Mouse (Mus musculus) macrophage (primary cell): Measurements from ENCODE around the gene Nek8. TPM values are rescaled to one million over a fixed set of nuclear protein-coding genes. Genes with fewer than 3 reads are reported as not detected.
A peak's percentile ranks its signal among the peaks of the same experiment; 100 is the strongest.

Experiments
- H3K27ac ChIP-seq: fragments of 350-480 bp; formaldehyde crosslinking; 2 replicates; pipeline ENCODE4 v1.9.0; 2021
- H3K36me3 ChIP-seq: fragments of 350-480 bp; formaldehyde crosslinking; 2 replicates; pipeline ENCODE4 v1.9.0; 2021; ENCODE audit errors: inconsistent target
- H3K4me3 ChIP-seq: fragments of 350-480 bp; formaldehyde crosslinking; 2 replicates; pipeline ENCODE4 v1.9.0; 2021; ENCODE audit errors: inconsistent target
- H3K79me2 ChIP-seq: fragments of 350-480 bp; formaldehyde crosslinking; 2 replicates; pipeline ENCODE4 v1.9.0; 2021; ENCODE audit errors: inconsistent target
- WGBS: methylation state at CpG from one replicate; pipeline ENCODE4 v1.1.7; 2026; ENCODE audit warnings: inconsistent platforms; ENCODE audit not compliant: missing documents; 5-methylcytosine and 5-hydroxymethylcytosine counted together
- polyA plus RNA-seq: library from polyadenylated mRNA; stranded (reverse); fragments of 250-400 nt; gene quantifications from 3 replicates; pipeline ENCODE4 v1.2.4, GENCODE M21; 2018; ENCODE audit warnings: inconsistent platforms
- total RNA-seq, 78 experiments: library from RNA; depleted of rRNA; stranded (reverse); fragments of 250-400 nt; gene quantifications; 1 replicate in 9 of 78; 2 replicates in 24 of 78; 3 replicates in 43 of 78; 4 replicates in 2 of 78; pipeline ENCODE4 v1.2.4; 2018; ENCODE audit warnings: inconsistent platforms in 56 of 78

Gene Nek8
- 1 to 10 TPM; 1.5 to 9.9 (median 3.2) TPM for total RNA-seq (2018; cell fraction: chromatin; rRNA removed)
- 1 to 10 TPM in 12 of 26 experiments, under 1 TPM in 14; 0.55 to 1.6 (median 0.95) TPM for total RNA-seq (2018; cell fraction: cytosol; rRNA removed)
- 1 to 10 TPM in 24 of 26 experiments, under 1 TPM in 2; 0.47 to 9.1 (median 2.0) TPM for total RNA-seq (2018; cell fraction: nucleus; rRNA removed)
- polyA plus RNA-seq = 0.89 to 2.2 TPM (median 1.7 TPM) in 3 replicates

DNA sequence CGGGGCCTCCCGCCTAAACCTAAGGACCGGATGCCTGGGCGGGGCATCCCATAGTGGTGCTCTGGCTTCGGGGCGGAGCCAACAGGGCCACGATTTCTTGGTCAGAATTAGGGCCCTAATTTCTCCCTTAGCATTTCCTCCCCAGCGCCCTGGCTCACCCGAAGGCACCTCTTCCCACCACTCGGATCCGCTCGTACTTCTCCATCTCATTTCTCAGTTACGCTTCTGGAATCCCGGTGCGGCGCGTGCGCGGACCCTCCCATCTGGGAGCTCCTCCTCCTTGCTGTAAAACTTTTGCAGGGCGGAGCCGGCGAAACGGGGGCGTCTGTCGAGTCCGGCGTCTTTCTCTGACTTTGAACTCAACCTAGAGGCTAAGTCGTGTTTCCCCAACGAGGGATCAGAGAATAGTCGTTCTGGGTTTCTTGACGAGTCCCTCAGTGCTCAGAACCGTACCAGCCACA is at the start of gene Nek8, which contains the start of gene Tlcd1:
Nek8 (minus strand) TSS at position 274 of the 461 bp plus-strand sequence.
Tlcd1 (plus strand) TSS at position 310 of the 461 bp plus-strand sequence.
- Histone ChIP-seq H3K27ac (peak within 1 kb of the TSS; percentile 77), H3K36me3 (peaks cover 11% of the 10 kb centered on the region; the same call in 1 of the 2 replicates), H3K79me2 (peaks cover 4% of the 10 kb centered on the region), H3K4me3 (peak within 1 kb of the TSS; percentile 69)
- 0% methylated on average over 32 of the region's 32 CpGs for WGBS

DNA sequence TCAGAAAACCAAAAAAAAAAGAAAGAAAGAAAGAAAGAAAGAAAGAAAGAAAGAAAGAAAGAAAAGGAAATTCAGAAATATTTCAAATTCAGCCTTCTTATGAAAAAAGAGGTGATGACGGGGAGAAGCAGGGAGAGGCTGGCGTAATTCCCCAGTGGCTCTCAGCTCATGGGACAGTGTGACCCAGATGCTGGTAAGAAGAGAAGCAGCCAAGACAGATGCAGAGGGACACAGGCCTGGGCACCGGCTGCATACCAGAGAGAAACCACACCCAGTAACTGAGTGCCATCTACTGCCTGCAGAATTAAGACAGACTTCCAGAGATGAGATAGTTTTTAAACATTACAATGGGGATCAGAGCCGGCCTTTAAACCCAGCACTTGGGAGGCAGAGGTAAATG is 47.1 kb upstream of the Nek8 start:
- no peak overlapping the region for H3K27ac ChIP-seq
- H3K36me3 ChIP-seq = peaks cover 99% of the 10 kb centered on the region
- 94% methylated on average over 2 of the region's 4 CpGs for WGBS
- no peaks in the 10 kb centered on the region for H3K79me2 ChIP-seq
- H3K4me3 ChIP-seq = no peak overlapping the region

DNA sequence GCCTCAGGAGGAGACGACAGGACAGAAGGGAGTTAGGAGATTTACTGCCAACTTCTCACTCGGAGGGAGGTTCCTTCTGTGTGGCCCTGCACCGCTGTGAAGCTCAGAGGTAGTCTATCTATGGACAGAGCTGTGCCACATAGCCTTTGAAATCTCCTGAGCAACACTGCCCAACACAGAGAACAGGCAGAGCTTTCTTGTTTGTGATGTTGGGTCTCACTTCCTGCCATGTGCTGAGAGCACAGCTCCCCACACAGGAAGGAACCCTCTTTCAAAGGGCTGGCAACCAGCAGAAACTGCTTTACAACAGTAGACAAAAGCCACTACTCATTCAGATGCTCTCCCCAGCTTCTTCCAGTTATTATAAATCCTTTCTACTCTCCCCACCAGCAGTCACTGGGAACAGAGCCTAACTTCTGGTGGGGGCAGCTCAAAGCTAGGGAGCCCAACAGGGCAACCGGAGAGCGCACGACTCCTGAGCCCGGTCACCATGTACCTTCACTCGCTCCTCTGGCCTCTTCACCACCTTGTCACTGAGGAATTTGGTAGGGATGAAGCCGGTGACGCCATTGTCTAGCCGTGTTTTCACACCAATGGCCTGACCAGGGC is 39.3 kb upstream of the Nek8 start:
- no peaks in the 10 kb centered on the region for H3K79me2 ChIP-seq

DNA sequence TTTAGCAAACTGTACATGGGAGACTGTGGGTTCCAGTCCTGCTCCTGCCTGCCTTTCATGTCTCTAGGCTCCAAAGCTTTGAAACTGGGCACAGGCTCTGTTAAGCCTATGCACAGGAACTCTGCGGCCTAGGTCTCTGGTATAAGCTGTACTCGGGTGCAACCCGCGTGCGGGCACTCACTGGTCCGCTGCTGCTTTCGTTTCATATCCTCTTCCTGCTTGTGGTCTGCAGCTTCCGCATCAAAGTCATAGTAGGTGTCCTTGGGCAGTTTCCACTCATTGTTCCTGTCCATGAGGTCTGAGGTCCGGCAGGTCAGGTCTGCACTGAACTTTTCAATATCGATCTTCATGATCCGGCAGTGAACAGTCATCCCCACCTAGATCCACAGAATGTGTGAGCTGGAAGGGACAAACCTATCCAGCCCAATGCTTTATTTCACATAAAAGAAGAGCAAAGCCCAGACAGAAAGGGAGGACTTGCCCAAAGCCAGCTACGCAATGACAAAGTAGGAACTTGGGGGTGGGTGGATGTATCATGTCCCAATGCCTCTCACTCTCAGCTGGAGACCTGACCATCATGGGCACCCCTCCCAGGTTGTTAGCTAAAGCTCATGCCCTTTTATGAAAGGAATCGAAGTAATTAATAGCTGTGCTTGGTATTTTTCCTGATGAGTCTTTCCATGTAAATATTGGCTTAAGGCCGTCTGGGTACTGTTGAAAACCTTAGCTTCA is 36.8 kb upstream of the Nek8 start:
- Histone ChIP-seq H3K27ac (peak overlapping the region; percentile 41), H3K36me3 (peaks cover 76% of the 10 kb centered on the region), H3K4me3 (no peak overlapping the region), H3K79me2 (no peaks in the 10 kb centered on the region)
- 24% methylated on average over 14 of the region's 14 CpGs for WGBS

More for the DNA sequence above, 39.3 kb upstream of the Nek8 start:
- no peak overlapping the region for H3K4me3 ChIP-seq
- no peak overlapping the region for H3K27ac ChIP-seq
- H3K36me3 ChIP-seq = peaks cover 80% of the 10 kb centered on the region
- 81% methylated on average over 11 of the region's 11 CpGs for WGBS

DNA sequence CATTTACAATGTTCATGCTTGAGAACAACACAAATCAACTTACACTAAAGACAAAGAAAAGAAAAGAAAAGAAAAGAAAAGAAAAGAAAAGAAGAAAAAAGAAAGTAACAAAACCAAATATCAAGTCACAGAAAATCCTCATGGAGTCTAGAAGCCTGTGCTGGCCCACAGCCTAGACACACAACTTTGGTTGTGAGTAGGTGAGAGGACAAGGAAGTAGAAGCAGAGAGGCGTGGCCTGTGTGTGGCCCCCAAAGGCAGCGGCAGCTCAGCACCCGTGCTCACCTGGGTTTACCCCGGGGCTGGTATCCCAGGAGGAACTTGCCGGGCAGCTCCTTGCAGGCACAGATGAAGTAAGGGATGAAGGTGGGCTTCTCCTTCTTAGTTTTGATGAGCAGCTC is 35.0 kb upstream of the Nek8 start:
- Histone ChIP-seq H3K4me3 (no peak overlapping the region), H3K36me3 (peaks cover 77% of the 10 kb centered on the region), H3K79me2 (no peaks in the 10 kb centered on the region), H3K27ac (no peak overlapping the region)
- 96% methylated on average over 5 of the region's 5 CpGs for WGBS

DNA sequence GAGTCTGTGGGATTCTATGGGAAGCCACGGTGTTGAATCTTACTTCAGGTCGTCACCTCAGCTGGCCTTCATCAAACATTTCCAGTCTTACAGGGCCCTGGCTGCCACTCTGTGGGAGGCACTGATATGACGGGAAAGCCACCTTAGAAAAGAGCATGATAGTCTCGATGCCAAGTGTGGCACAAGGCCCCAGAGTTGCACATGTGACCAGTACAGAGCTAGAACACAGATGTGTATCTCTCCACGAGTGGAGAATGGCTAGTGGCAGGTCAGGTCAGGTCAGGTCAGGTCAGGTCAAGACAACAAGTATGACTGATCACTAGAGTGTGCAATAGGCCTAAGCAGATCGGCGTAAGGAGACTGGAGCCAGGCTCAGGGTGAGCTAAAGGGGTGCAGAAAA is 34.1 kb upstream of the Nek8 start:
- H3K79me2 ChIP-seq = no peaks in the 10 kb centered on the region
- WGBS = 93% methylated on average over 7 of the region's 7 CpGs

DNA sequence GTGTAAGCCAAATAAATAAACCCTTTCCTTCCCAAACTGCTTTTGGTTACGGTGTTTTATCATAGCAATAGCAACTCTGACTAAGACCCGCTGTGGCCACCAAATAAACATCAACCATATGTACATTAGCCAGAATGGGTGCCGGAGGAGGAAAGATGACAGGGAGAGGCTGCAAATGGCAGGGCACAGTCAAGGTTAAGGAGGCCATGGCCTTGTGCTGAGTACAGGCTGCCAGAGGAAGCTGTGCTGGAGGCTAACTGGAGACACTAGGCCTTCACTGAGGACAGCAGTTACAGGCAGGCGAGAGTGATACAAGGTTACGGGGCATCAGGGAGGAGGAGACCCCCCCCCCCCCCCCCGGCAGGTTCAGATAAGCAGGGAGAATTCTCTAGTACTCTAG is 33.4 kb upstream of the Nek8 start:
- H3K4me3 ChIP-seq = no peak overlapping the region
- 98% methylated on average over 6 of the region's 6 CpGs for WGBS
- H3K79me2 ChIP-seq = no peaks in the 10 kb centered on the region
- peaks cover 79% of the 10 kb centered on the region for H3K36me3 ChIP-seq
- no peak overlapping the region for H3K27ac ChIP-seq

More for the DNA sequence above, 34.1 kb upstream of the Nek8 start:
- no peak overlapping the region for H3K27ac ChIP-seq
- H3K4me3 ChIP-seq = no peak overlapping the region
- H3K36me3 ChIP-seq = peaks cover 77% of the 10 kb centered on the region

DNA sequence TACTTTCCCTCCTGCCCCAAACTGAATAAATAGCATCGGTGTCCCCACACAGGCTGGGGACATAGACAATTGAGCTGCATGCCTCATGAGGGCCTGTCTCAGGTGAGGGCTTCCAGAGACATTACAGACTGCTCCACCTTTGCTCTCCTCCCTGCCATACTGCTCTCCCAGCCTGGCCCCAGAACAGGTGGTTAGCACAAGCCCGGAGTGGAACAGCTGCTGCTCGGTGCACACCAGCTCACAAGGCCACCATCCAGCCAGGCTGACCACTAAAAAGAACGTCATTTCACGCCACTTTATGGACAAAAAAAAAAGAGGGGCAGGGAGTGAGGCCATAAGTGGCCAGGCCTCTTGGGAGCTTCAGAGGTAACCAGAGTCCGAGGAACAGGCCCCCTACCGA is 30.7 kb upstream of the Nek8 start:
- H3K27ac ChIP-seq = no peak overlapping the region
- H3K36me3 ChIP-seq = peaks cover 74% of the 10 kb centered on the region
- 95% methylated on average over 6 of the region's 7 CpGs for WGBS
- no peak overlapping the region for H3K4me3 ChIP-seq
- no peaks in the 10 kb centered on the region for H3K79me2 ChIP-seq

DNA sequence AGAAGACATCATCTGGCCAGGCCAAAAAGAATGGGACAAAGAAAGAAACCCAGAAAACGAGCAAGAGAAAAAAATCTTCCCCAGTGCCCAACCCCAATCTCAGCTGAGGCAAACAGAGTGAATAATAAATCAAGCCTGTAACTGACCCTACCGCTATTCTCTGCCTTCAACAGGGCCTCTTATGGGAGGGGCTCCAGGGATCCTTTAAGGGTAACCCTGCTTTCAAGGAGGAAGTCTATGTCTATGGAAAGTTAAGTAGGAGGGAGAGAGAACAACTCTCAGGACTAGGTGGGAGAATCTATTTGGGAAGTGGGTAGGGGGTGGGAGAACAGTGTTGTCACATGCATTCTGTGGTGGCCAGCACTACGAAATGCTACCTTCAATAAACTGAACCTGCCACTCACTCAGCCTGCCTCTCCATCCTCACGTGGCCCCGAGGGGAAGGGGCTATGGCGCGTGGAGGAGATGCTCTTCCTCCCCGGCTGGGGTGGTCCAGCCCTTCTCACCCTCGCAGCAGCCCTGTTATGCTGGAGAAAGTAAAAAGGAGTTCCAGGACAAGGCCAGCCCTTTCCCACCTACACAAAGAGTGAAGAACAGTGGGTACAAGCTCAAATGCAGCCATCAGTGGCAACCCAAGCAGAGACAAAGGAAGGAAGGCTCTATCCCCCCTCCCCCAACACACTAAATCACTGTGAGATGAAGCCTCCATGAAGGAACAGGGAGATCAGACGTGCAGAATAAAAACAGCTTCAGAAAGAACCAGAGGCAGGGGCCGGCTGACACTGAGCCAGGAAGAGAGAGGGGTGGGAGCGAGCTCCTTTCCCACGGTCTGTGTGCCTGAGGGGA is 29.1 kb upstream of the Nek8 start:
- Histone ChIP-seq H3K27ac (no peak overlapping the region), H3K79me2 (no peaks in the 10 kb centered on the region), H3K36me3 (peaks cover 58% of the 10 kb centered on the region), H3K4me3 (no peak overlapping the region)
- WGBS = 87% methylated on average over 13 of the region's 13 CpGs

DNA sequence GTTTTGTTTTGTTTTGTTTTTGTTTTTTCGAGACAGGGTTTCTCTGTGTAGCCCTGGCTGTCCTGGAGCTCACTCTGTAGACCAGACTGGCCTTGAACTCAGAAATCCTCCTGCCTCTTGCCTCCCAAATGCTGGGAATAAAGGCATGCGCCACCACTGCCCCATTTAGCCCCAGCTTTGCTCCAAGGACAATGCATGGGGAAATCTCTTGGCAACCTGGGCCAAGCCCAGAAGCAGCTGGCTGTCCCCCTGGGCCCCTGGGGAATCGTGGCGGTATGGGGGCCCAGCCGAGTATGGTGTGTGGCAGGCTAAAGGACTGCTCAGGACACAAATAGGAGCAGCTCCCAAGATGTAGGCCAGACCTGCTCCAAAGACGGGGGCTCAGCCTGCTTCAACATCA is 27.8 kb upstream of the Nek8 start:
- 96% methylated on average over 6 of the region's 6 CpGs for WGBS
- Histone ChIP-seq H3K79me2 (no peaks in the 10 kb centered on the region), H3K4me3 (no peak overlapping the region), H3K27ac (no peak overlapping the region), H3K36me3 (peaks cover 50% of the 10 kb centered on the region)

DNA sequence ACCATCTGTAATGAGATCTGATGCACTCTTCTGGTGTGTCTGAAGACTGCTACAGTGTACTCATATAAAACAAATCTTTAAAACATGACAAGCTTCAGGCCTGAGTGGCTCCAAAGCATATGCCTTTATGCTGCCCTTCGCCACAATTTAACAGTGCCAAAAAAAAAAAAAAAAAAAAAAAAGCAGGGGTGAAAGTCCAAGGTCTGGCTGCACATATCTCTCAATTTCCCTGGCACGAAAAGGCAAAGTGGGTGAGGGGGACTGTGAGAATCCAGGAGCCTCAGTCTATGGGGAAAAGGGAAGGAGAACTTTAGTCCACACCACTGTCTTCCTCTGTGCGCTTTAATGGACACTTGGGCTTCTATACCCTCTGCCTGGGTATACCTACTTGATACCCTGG is 25.9 kb upstream of the Nek8 start:
- Histone ChIP-seq H3K79me2 (no peaks in the 10 kb centered on the region), H3K36me3 (peaks cover 31% of the 10 kb centered on the region), H3K27ac (no peak overlapping the region), H3K4me3 (no peak overlapping the region)
- WGBS = 100% methylated on average over 2 of the region's 3 CpGs

DNA sequence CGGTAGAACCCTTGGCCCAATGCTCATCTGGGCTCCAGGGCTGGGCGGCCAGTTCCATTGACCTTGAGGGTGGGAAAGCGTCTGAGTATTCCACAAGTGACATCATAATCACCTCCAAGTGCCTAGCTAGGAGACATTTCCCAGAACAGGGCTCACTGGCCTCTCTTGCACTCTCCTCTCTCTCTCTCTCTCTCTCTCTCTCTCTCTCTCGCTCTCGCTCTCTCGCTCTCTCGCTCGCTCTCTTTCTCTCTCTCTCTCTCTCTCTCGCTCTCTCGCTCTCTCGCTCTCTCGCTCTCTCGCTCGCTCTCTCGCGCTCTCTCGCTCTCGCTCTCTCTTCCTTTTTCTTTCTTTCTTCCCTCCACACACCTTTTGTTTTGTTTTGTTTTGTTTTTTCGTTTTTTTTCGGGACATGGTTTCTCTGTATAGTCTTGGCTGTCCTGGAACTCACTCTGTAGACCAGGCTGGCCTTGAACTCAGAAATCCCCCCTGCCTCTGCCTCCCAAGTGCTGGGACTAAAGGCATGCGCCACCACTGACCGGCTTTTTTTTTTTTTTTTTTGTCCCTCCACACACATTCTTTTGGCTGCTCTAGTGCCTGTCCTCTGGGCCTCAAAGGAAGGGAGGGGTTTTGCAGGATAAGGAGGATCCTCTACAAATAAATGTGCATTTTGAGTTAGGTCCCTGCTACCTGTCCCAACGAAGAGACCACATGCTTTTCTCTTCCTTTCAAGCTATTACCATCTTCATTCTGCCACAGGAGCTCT is 18.8 kb upstream of the Nek8 start:
- no peak overlapping the region for H3K27ac ChIP-seq
- no peaks in the 10 kb centered on the region for H3K36me3 ChIP-seq
- H3K79me2 ChIP-seq = no peaks in the 10 kb centered on the region
- H3K4me3 ChIP-seq = peak overlapping the region; percentile 33
- 77% methylated on average over 12 of the region's 23 CpGs for WGBS

DNA sequence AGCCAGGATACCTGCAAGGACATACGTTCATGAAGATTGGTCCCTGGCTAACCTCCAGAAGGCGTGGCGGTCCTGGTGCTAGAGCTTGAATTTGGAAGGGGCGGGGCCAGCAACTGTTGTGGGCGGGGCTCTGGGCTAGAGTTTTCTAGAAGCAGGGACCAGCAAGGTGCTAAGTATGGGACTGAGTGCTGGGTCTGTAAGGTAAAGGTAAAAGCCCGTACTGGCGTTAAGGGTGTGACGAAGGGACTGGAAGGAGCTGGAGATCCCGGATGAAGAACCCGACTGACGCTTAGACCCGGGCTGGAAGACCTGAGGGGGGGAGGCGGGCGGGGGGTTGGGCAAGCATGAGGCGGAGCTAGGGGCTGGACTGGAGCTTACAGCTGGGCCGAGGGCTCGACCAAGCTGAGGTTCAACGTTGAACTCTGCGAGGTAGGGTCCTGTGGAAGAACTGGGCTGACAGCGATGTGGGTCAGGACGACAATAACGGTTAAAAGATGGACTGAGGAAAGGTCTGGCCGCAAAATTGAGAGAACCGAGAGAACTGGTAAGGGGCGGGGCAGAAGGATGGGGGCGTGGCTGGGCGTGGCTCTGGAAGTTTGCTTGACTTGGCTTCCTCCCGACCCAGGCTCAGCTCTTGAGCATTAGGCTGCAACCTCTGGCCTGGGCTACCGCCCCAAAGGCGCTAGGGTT is 18.1 kb upstream of the Nek8 start:
- 10% methylated on average over 27 of the region's 30 CpGs for WGBS
- Histone ChIP-seq H3K36me3 (no peaks in the 10 kb centered on the region), H3K79me2 (no peaks in the 10 kb centered on the region), H3K4me3 (peak overlapping the region; percentile 33), H3K27ac (no peak overlapping the region)
